Comparison of ENCODE assay signal across 8 mouse cellular contexts in the genomic region with DNA sequence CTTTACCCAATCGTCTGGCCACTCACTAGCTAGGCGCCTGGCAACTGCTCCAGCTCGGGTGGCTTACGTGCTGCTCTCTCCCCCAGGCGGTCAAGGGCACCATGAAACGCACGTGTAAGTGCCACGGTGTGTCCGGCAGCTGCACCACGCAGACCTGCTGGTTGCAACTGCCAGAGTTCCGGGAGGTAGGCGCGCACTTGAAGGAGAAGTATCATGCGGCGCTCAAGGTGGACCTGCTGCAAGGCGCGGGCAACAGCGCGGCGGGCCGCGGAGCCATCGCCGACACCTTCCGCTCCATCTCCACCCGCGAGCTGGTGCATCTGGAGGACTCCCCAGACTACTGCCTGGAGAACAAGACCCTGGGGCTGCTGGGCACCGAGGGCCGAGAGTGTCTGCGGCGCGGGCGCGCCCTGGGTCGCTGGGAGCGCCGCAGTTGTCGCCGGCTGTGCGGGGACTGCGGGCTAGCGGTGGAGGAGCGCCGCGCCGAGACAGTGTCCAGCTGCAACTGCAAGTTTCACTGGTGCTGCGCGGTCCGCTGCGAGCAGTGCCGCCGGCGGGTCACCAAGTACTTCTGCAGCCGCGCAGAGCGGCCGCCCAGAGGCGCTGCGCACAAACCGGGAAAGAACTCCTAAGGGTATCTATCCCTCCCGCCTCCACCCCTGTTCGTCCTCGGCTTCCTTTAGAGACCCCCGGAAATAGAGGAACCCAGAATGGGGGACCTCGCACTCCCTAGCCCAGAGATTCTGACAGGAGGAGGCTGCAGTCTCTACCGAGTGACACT. TPM values are rescaled to one million over a fixed set of nuclear protein-coding genes. Genes with fewer than 3 reads are reported as not detected.
DNase-seq lines count a peak whose midpoint lies in the region; ATAC-seq and TF ChIP-seq lines count a peak whose summit lies in the region.

No protein-coding gene starts in this region.

- H3K36me3 ChIP-seq in embryonic facial prominence, embryonic 14.5 days (ENCODE audit: control insufficient read depth, insufficient read depth, low read length) = no peaks in the 10 kb centered on the region
- no peaks in the 10 kb centered on the region for H3K36me3 ChIP-seq in hindbrain, embryonic 14.5 days (replicated peaks; ENCODE audit: control insufficient read depth, insufficient read depth)
- H3K36me3 ChIP-seq in liver, embryonic 11.5 days (ENCODE audit: control insufficient read depth, insufficient read depth, low read length) = no peaks in the 10 kb centered on the region

- H3K27ac ChIP-seq in cerebellum, adult 2 months (ENCODE audit: insufficient read depth, low read length) = no peak overlapping the region
- H3K27ac ChIP-seq in embryonic facial prominence, embryonic 14.5 days (replicated peaks; ENCODE audit: low read depth, low read length) = no peak overlapping the region
- H3K27ac ChIP-seq in hindbrain, embryonic 14.5 days = no peak overlapping the region
- H3K27ac ChIP-seq in liver, embryonic 11.5 days (ENCODE audit: low read depth, low read length) = no peak overlapping the region

- DNase-seq in cerebellum, adult 2 months = peak in 1 of 2 experiments; percentile 17
- no peak for DNase-seq in cerebellum, adult 9-11 months
- DNase-seq in 3134 (ENCODE audit: extremely low read depth, insufficient read length, low spot score) = peak; percentile 22
- peak; percentile 46 for DNase-seq in embryonic facial prominence, embryonic 14.5 days (ENCODE audit: low spot score)
- peak; percentile 46 for DNase-seq in hindbrain, embryonic 14.5 days (ENCODE audit: low spot score)
- no peak for DNase-seq in liver, embryonic 11.5 days (ENCODE audit: low spot score)
- peak; percentile 74 for DNase-seq in retina, postnatal 1 day
- no peak for DNase-seq in spleen, postnatal 36 days (ENCODE audit: low spot score in 2 of 2)

- H3K4me1 ChIP-seq in cerebellum, adult 2 months (ENCODE audit: control insufficient read depth, insufficient read depth, low read length) = peaks cover 3% of the 10 kb centered on the region; the same call in 1 of the 2 replicates
- H3K4me1 ChIP-seq in embryonic facial prominence, embryonic 14.5 days (ENCODE audit: control insufficient read depth, insufficient read depth, low read length) = peaks cover 16% of the 10 kb centered on the region; the same call in 1 of the 2 replicates
- H3K4me1 ChIP-seq in hindbrain, embryonic 14.5 days (replicated peaks; ENCODE audit: control insufficient read depth, insufficient read depth, low read length) = peaks cover 17% of the 10 kb centered on the region
- H3K4me1 ChIP-seq in liver, embryonic 11.5 days (replicated peaks; ENCODE audit: control insufficient read depth, insufficient read depth, low read length) = no peaks in the 10 kb centered on the region

- peak overlapping the region; percentile 54 for H3K9ac ChIP-seq in embryonic facial prominence, embryonic 14.5 days (ENCODE audit: low read depth, low read length)
- H3K9ac ChIP-seq in hindbrain, embryonic 14.5 days = peak overlapping the region; percentile 53
- no peak overlapping the region for H3K9ac ChIP-seq in liver, embryonic 11.5 days (ENCODE audit: low read depth, low read length)

- no peak for TF ChIP-seq CTCF in cerebellum, adult 2 months (IDR thresholded peaks at IDR 0.05; ENCODE audit: borderline replicate concordance, insufficient read depth, low read depth, low read length)

- peak overlapping the region; percentile 86 for H3K4me2 ChIP-seq in embryonic facial prominence, embryonic 14.5 days (ENCODE audit: low read depth, low read length)
- peak overlapping the region; percentile 75 for H3K4me2 ChIP-seq in hindbrain, embryonic 14.5 days (replicated peaks)
- peak overlapping the region; percentile 71 for H3K4me2 ChIP-seq in liver, embryonic 11.5 days

- ATAC-seq in embryonic facial prominence, embryonic 14.5 days (ENCODE audit: low read depth) = peak; percentile 27
- no peak for ATAC-seq in hindbrain, embryonic 14.5 days (ENCODE audit: low FRiP score)
- no peak for ATAC-seq in liver, embryonic 11.5 days (replicated peaks; ENCODE audit: low FRiP score)

- TF ChIP-seq POLR2A in cerebellum, adult 2 months (IDR thresholded peaks at IDR 0.05; ENCODE audit: borderline replicate concordance, insufficient read depth, low read length) = no peak

- WGBS in cerebellum, adult 2 months = under 1% methylated on average over 66 of the region's 66 CpGs
- under 1% methylated on average over 40 of the region's 66 CpGs for WGBS in embryonic facial prominence, embryonic 14.5 days
- 1% methylated on average over 66 of the region's 66 CpGs for WGBS in hindbrain, embryonic 14.5 days
- WGBS in liver, embryonic 11.5 days = under 1% methylated on average over 66 of the region's 66 CpGs

- peak overlapping the region; percentile 12 for H3K4me3 ChIP-seq in cerebellum, adult 2 months (replicated peaks; ENCODE audit: insufficient read depth, low read depth, low read length)
- peak overlapping the region; percentile 46 for H3K4me3 ChIP-seq in embryonic facial prominence, embryonic 14.5 days (ENCODE audit: low read depth, low read length)
- H3K4me3 ChIP-seq in hindbrain, embryonic 14.5 days (replicated peaks; ENCODE audit: low read length) = peak overlapping the region; percentile 34
- peak overlapping the region; percentile 47 for H3K4me3 ChIP-seq in liver, embryonic 11.5 days (ENCODE audit: low read depth, low read length)

- H3K27me3 ChIP-seq in cerebellum, adult 2 months (ENCODE audit: control insufficient read depth, insufficient read depth, low read length) = no peaks in the 10 kb centered on the region; the same call in 1 of the 2 replicates
- peaks cover 85% of the 10 kb centered on the region for H3K27me3 ChIP-seq in embryonic facial prominence, embryonic 14.5 days (replicated peaks; ENCODE audit: control insufficient read depth, insufficient read depth, low read length)
- H3K27me3 ChIP-seq in hindbrain, embryonic 14.5 days (ENCODE audit: control insufficient read depth, insufficient read depth, low read length) = peaks cover 96% of the 10 kb centered on the region
- H3K27me3 ChIP-seq in liver, embryonic 11.5 days (replicated peaks; ENCODE audit: control insufficient read depth, insufficient read depth, low read length) = peaks cover 78% of the 10 kb centered on the region

- H3K9me3 ChIP-seq in embryonic facial prominence, embryonic 14.5 days (ENCODE audit: control insufficient read depth, low read length) = no peaks in the 10 kb centered on the region
- H3K9me3 ChIP-seq in hindbrain, embryonic 14.5 days (ENCODE audit: control insufficient read depth, low read length) = no peaks in the 10 kb centered on the region
- H3K9me3 ChIP-seq in liver, embryonic 11.5 days (ENCODE audit: control insufficient read depth, low read length) = no peaks in the 10 kb centered on the region

RNA-seq across cellular contexts. Expression of gene Wnt8b, which starts 18.4 kb away (rescaled TPM):
- polyA plus RNA-seq in cerebellum, adult 2 months (2012; rRNA removed) = 0.38 and 0.47 TPM in 2 replicates
- 0.14 and 0.34 TPM in 2 replicates for polyA plus RNA-seq in embryonic facial prominence, embryonic 14.5 days (2014; fragmentation: Nextera tagmentation; extraction: Ambion mirVana)
- 0.12 TPM in 1 of 2 replicates, not detected in the other for polyA plus RNA-seq in hindbrain, embryonic 14.5 days (2014; fragmentation: Nextera tagmentation; extraction: Ambion mirVana)
- polyA plus RNA-seq in liver, embryonic 11.5 days (2014; fragmentation: Nextera tagmentation; extraction: Ambion mirVana) = not detected in 2 replicates

RNA-seq across cellular contexts. Expression of gene Sec31b, which starts 34.0 kb away (rescaled TPM):
- 0.57 and 0.62 TPM in 2 replicates for polyA plus RNA-seq in cerebellum, adult 2 months (2012; rRNA removed)
- polyA plus RNA-seq in embryonic facial prominence, embryonic 14.5 days (2014; fragmentation: Nextera tagmentation; extraction: Ambion mirVana) = 0.33 and 0.46 TPM in 2 replicates
- 0.21 and 0.25 TPM in 2 replicates for polyA plus RNA-seq in hindbrain, embryonic 14.5 days (2014; fragmentation: Nextera tagmentation; extraction: Ambion mirVana)
- 0.55 and 0.58 TPM in 2 replicates for polyA plus RNA-seq in liver, embryonic 11.5 days (2014; fragmentation: Nextera tagmentation; extraction: Ambion mirVana)

RNA-seq across cellular contexts. Expression of gene Gm20538, which starts 41.0 kb away (rescaled TPM):
- not detected in 2 replicates for polyA plus RNA-seq in cerebellum, adult 2 months (2012; rRNA removed)
- polyA plus RNA-seq in embryonic facial prominence, embryonic 14.5 days (2014; fragmentation: Nextera tagmentation; extraction: Ambion mirVana) = not detected in 2 replicates
- not detected in 2 replicates for polyA plus RNA-seq in hindbrain, embryonic 14.5 days (2014; fragmentation: Nextera tagmentation; extraction: Ambion mirVana)
- not detected in 2 replicates for polyA plus RNA-seq in liver, embryonic 11.5 days (2014; fragmentation: Nextera tagmentation; extraction: Ambion mirVana)

RNA-seq across cellular contexts. Expression of gene Ndufb8, which starts 43.6 kb away (rescaled TPM):
- polyA plus RNA-seq in cerebellum, adult 2 months (2012; rRNA removed) = 798 and 861 TPM in 2 replicates
- polyA plus RNA-seq in embryonic facial prominence, embryonic 14.5 days (2014; fragmentation: Nextera tagmentation; extraction: Ambion mirVana) = 503 and 510 TPM in 2 replicates
- 724 and 765 TPM in 2 replicates for polyA plus RNA-seq in hindbrain, embryonic 14.5 days (2014; fragmentation: Nextera tagmentation; extraction: Ambion mirVana)
- 488 and 497 TPM in 2 replicates for polyA plus RNA-seq in liver, embryonic 11.5 days (2014; fragmentation: Nextera tagmentation; extraction: Ambion mirVana)

RNA-seq across cellular contexts. Expression of gene Hif1an, which starts 51.0 kb away (rescaled TPM):
- 26.2 and 26.7 TPM in 2 replicates for polyA plus RNA-seq in cerebellum, adult 2 months (2012; rRNA removed)
- 23.6 and 23.7 TPM in 2 replicates for polyA plus RNA-seq in embryonic facial prominence, embryonic 14.5 days (2014; fragmentation: Nextera tagmentation; extraction: Ambion mirVana)
- polyA plus RNA-seq in hindbrain, embryonic 14.5 days (2014; fragmentation: Nextera tagmentation; extraction: Ambion mirVana) = 19.3 and 20.6 TPM in 2 replicates
- 19.7 and 22.4 TPM in 2 replicates for polyA plus RNA-seq in liver, embryonic 11.5 days (2014; fragmentation: Nextera tagmentation; extraction: Ambion mirVana)

Comparison
In these comparisons a context has a peak if more than half of its experiments do, and no peak if none do; other contexts are left out.
1. DNase-seq: peak in 3134 (single experiment), embryonic facial prominence, embryonic 14.5 days (single experiment), hindbrain, embryonic 14.5 days (single experiment) and retina, postnatal 1 day (single experiment); none in cerebellum, adult 9-11 months (single experiment), liver, embryonic 11.5 days (single experiment) and spleen, postnatal 36 days (0 of 2).
2. Peak in every context shown above with its lines, with median percentiles within 50 percentile points of each other: H3K4me3 ChIP-seq and H3K4me2 ChIP-seq.